In the genomic region with DNA sequence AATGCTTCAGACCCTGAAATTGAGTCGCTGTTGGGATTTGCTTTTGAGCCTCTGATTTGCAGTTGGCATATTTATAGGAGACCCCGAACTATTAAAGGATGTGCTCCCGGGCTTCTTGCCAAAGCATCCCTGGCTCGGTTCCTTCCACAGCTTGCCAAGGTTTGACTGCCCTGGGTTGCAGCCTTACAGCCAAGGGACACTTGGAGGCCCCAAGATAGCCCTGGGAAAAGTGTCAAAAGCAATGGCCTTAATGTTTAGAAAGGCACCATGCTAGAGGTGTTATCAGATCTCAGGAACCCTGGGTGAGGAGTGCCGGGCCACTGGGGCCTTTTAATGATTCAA, we compare ENCODE assay signal across 9 mouse cellular contexts. TPM values are rescaled to one million over a fixed set of nuclear protein-coding genes. Genes with fewer than 3 reads are reported as not detected.
DNase-seq lines count a peak whose midpoint lies in the region; ATAC-seq and TF ChIP-seq lines count a peak whose summit lies in the region.
"Had no signal": no experiment of that assay in that cellular context is flagged by ENCODE, and none has a peak within 500 bp of the region (broad histone marks: within the 10 kb centered on the region; RNA-seq: fewer than 3 reads in every experiment).

No protein-coding gene starts in this region.

- no peaks in the 10 kb centered on the region for H3K27me3 ChIP-seq in liver, embryonic 11.5 days (replicated peaks; ENCODE audit: control insufficient read depth, insufficient read depth, low read length)
- no peaks in the 10 kb centered on the region for H3K27me3 ChIP-seq in heart, embryonic 15.5 days
- no peaks in the 10 kb centered on the region for H3K27me3 ChIP-seq in lung, embryonic 15.5 days
- no peaks in the 10 kb centered on the region for H3K27me3 ChIP-seq in intestine, postnatal 0 days (replicated peaks; ENCODE audit: control insufficient read depth, insufficient read depth, low read length)
- H3K27me3 ChIP-seq: liver, embryonic 15.5 days had no signal

- WGBS in liver, embryonic 11.5 days = 72% methylated on average over 5 of the region's 5 CpGs
- 25% methylated on average over 5 of the region's 5 CpGs for WGBS in heart, embryonic 15.5 days
- 28% methylated on average over 5 of the region's 5 CpGs for WGBS in lung, embryonic 15.5 days
- WGBS in intestine, postnatal 0 days = 51% methylated on average over 5 of the region's 5 CpGs

- H3K4me3 ChIP-seq in liver, embryonic 11.5 days (ENCODE audit: low read depth, low read length) = no peak overlapping the region
- no peak overlapping the region for H3K4me3 ChIP-seq in heart, embryonic 15.5 days
- H3K4me3 ChIP-seq in lung, embryonic 15.5 days = no peak overlapping the region
- H3K4me3 ChIP-seq in intestine, postnatal 0 days (ENCODE audit: low read depth, low read length) = no peak overlapping the region
- H3K4me3 ChIP-seq: erythroblast, embryonic 14.5 days; liver, embryonic 15.5 days had no signal

- H3K4me2 ChIP-seq in liver, embryonic 11.5 days = no peak overlapping the region
- no peak overlapping the region for H3K4me2 ChIP-seq in heart, embryonic 15.5 days
- H3K4me2 ChIP-seq in lung, embryonic 15.5 days = no peak overlapping the region
- no peak overlapping the region for H3K4me2 ChIP-seq in intestine, postnatal 0 days (replicated peaks; ENCODE audit: low read depth)
- H3K4me2 ChIP-seq: liver, embryonic 15.5 days had no signal

- H3K9ac ChIP-seq in liver, embryonic 11.5 days (ENCODE audit: low read depth, low read length) = no peak overlapping the region
- no peak overlapping the region for H3K9ac ChIP-seq in heart, embryonic 15.5 days
- no peak overlapping the region for H3K9ac ChIP-seq in lung, embryonic 15.5 days
- no peak overlapping the region for H3K9ac ChIP-seq in intestine, postnatal 0 days (ENCODE audit: low read depth, low read length)
- H3K9ac ChIP-seq: liver, embryonic 15.5 days had no signal

- H3K36me3 ChIP-seq in liver, embryonic 11.5 days (ENCODE audit: control insufficient read depth, insufficient read depth, low read length) = no peaks in the 10 kb centered on the region
- H3K36me3 ChIP-seq in heart, embryonic 15.5 days = no peaks in the 10 kb centered on the region
- no peaks in the 10 kb centered on the region for H3K36me3 ChIP-seq in lung, embryonic 15.5 days
- no peaks in the 10 kb centered on the region for H3K36me3 ChIP-seq in intestine, postnatal 0 days (ENCODE audit: control insufficient read depth, insufficient read depth)
- H3K36me3 ChIP-seq: liver, embryonic 15.5 days had no signal

- no peak for TF ChIP-seq CTCF in intestine, postnatal 0 days (IDR thresholded peaks at IDR 0.05; ENCODE audit: low read depth)

- H3K4me1 ChIP-seq in liver, embryonic 11.5 days (replicated peaks; ENCODE audit: control insufficient read depth, insufficient read depth, low read length) = no peaks in the 10 kb centered on the region
- H3K4me1 ChIP-seq in heart, embryonic 15.5 days (replicated peaks) = peaks cover 30% of the 10 kb centered on the region
- H3K4me1 ChIP-seq in lung, embryonic 15.5 days = peaks cover 19% of the 10 kb centered on the region
- H3K4me1 ChIP-seq in intestine, postnatal 0 days (replicated peaks; ENCODE audit: control insufficient read depth, insufficient read depth, low read length) = no peaks in the 10 kb centered on the region
- H3K4me1 ChIP-seq: liver, embryonic 15.5 days had no signal

- peak; percentile 5 for DNase-seq in liver
- DNase-seq in liver, embryonic 11.5 days (ENCODE audit: low spot score) = no peak
- DNase-seq in cerebellum, adult 18-20 months = peak; percentile 68 to 77
- DNase-seq in left cerebral cortex, adult 18-20 months (ENCODE audit: low spot score in 2 of 2) = no peak

- H3K27ac ChIP-seq in liver, embryonic 11.5 days (ENCODE audit: low read depth, low read length) = no peak overlapping the region
- H3K27ac ChIP-seq in heart, embryonic 15.5 days = peak overlapping the region; percentile 41; the same call in 1 of the 2 replicates
- peak overlapping the region; percentile 72 for H3K27ac ChIP-seq in lung, embryonic 15.5 days
- H3K27ac ChIP-seq in intestine, postnatal 0 days (ENCODE audit: low read depth, low read length) = no peak overlapping the region
- H3K27ac ChIP-seq: liver, embryonic 15.5 days had no signal

- no peak for ATAC-seq in liver, embryonic 11.5 days (replicated peaks; ENCODE audit: low FRiP score)
- ATAC-seq in heart, embryonic 15.5 days (replicated peaks; ENCODE audit: insufficient number of reproducible peaks, insufficient read depth, low FRiP score, low read depth) = 0 out of 2 replicates have a peak, but pooled peaks have one; percentile 14
- ATAC-seq in lung, embryonic 15.5 days (ENCODE audit: borderline replicate concordance, extremely low read depth, low FRiP score, low TSS enrichment) = peak; percentile 82; the same call in 1 of the 2 replicates
- ATAC-seq in intestine, postnatal 0 days = no peak

- no peaks in the 10 kb centered on the region for H3K9me3 ChIP-seq in liver, embryonic 11.5 days (ENCODE audit: control insufficient read depth, low read length)
- no peaks in the 10 kb centered on the region for H3K9me3 ChIP-seq in heart, embryonic 15.5 days (replicated peaks)
- H3K9me3 ChIP-seq in lung, embryonic 15.5 days = no peaks in the 10 kb centered on the region
- H3K9me3 ChIP-seq in intestine, postnatal 0 days (ENCODE audit: control insufficient read depth) = no peaks in the 10 kb centered on the region
- H3K9me3 ChIP-seq: liver, embryonic 15.5 days had no signal

RNA-seq across cellular contexts. Expression of gene 1700012A03Rik, which starts 32.0 kb away (rescaled TPM):
- not detected in 2 replicates for polyA plus RNA-seq in liver, embryonic 11.5 days (2014; fragmentation: Nextera tagmentation; extraction: Ambion mirVana)
- not detected in 2 replicates for polyA plus RNA-seq in heart, embryonic 15.5 days (2015; fragmentation: Nextera tagmentation; extraction: Ambion mirVana)
- not detected in 2 replicates for polyA plus RNA-seq in lung, embryonic 15.5 days (2015; fragmentation: Nextera tagmentation; extraction: Ambion mirVana)
- polyA plus RNA-seq in intestine, postnatal 0 days (2015; fragmentation: Nextera tagmentation; extraction: Ambion mirVana) = not detected in 2 replicates
- not detected for total RNA-seq in left cerebral cortex, adult 18-20 months (2021)
- polyA plus RNA-seq: erythroblast, embryonic 14.5 days; liver, embryonic 15.5 days had no signal

Comparison
In these comparisons a context has a peak if more than half of its experiments do, and no peak if none do; other contexts are left out.
1. DNase-seq: peak in liver (single experiment) and cerebellum, adult 18-20 months (2 of 2); none in liver, embryonic 11.5 days (single experiment) and left cerebral cortex, adult 18-20 months (0 of 2).
2. ATAC-seq: peak in heart, embryonic 15.5 days (single experiment) and lung, embryonic 15.5 days (single experiment); none in liver, embryonic 11.5 days (single experiment) and intestine, postnatal 0 days (single experiment).
3. H3K27ac ChIP-seq: peak in heart, embryonic 15.5 days (single experiment) and lung, embryonic 15.5 days (single experiment); none in liver, embryonic 11.5 days (single experiment) and intestine, postnatal 0 days (single experiment).